Mouse (Mus musculus) neutrophil, adult 5-6 weeks (primary cell): Measurements from ENCODE around the gene Plcl2. TPM values are rescaled to one million over a fixed set of nuclear protein-coding genes. Genes with fewer than 3 reads are reported as not detected.
A peak's percentile ranks its signal among the peaks of the same experiment; 100 is the strongest.
"Not testable (repeated sequence)": the region's sequence is repeated elsewhere in the genome, so short reads cannot be mapped to it uniquely, and the experiment has no call there.

Source experiments
- ATAC-seq: fragments of 151-379, 151-347 bp; 2 replicates; pipeline ENCODE4 v1.8.0; 2017; ENCODE audit warnings: mild to moderate bottlenecking, moderate TSS enrichment; ENCODE audit not compliant: insufficient number of reproducible peaks, poor library complexity, low FRiP score, severe bottlenecking; ENCODE audit errors: extremely low read depth
- total RNA-seq: library from RNA; stranded (forward); fragments of 200-1000 nt; gene quantifications from 2 replicates; pipeline ENCODE4 v1.2.3, GENCODE M21; 2017

The Plcl2 gene
- total RNA-seq, 1 experiment from 2014 or later: 93.9 TPM

- no peak for ATAC-seq
These were observed 13.4 kb downstream of the Plcl2 start for GRCm38 (mm10) chr17:50522473-50523083.

GRCm38 (mm10) chr17:50524970-50525369 lies 15.8 kb downstream of the Plcl2 start:
- peak; percentile 14; the same call in 1 of the 2 replicates for ATAC-seq

GRCm38 (mm10) chr17:50525821-50526220 lies 16.6 kb downstream of the Plcl2 start:
- ATAC-seq: no peak

- ATAC-seq: peak; percentile 28; the same call in 1 of the 2 replicates
These were observed 20.9 kb downstream of the Plcl2 start for GRCm38 (mm10) chr17:50530089-50530488.

- ATAC-seq: not testable (repeated sequence)
These were observed 25.7 kb downstream of the Plcl2 start for GRCm38 (mm10) chr17:50534889-50535288.

GRCm38 (mm10) chr17:50536409-50537194 lies 27.4 kb downstream of the Plcl2 start:
- ATAC-seq: no peak

- no peak for ATAC-seq
These were observed 28.6 kb downstream of the Plcl2 start for GRCm38 (mm10) chr17:50537786-50538185.

- no peak for ATAC-seq
These were observed 35.7 kb downstream of the Plcl2 start for GRCm38 (mm10) chr17:50544860-50545259.

- no peak for ATAC-seq
These were observed 36.1 kb downstream of the Plcl2 start for GRCm38 (mm10) chr17:50545274-50545673.

GRCm38 (mm10) chr17:50552130-50552529 lies 42.9 kb downstream of the Plcl2 start:
- ATAC-seq: no peak

- ATAC-seq: no peak
These were observed 48.5 kb downstream of the Plcl2 start for GRCm38 (mm10) chr17:50557566-50558238.

GRCm38 (mm10) chr17:50558239-50558625 lies 49.0 kb downstream of the Plcl2 start:
- ATAC-seq: no peak

GRCm38 (mm10) chr17:50565376-50566123 lies 56.3 kb downstream of the Plcl2 start:
- no peak for ATAC-seq

GRCm38 (mm10) chr17:50568846-50569245 lies 59.6 kb downstream of the Plcl2 start:
- no peak for ATAC-seq

GRCm38 (mm10) chr17:50570228-50570627 lies 61.0 kb downstream of the Plcl2 start:
- ATAC-seq: peak; percentile 67

GRCm38 (mm10) chr17:50570681-50571398 lies 61.6 kb downstream of the Plcl2 start:
- peak; percentile 49 for ATAC-seq

- peak; percentile 60 for ATAC-seq
These were observed 65.0 kb downstream of the Plcl2 start for GRCm38 (mm10) chr17:50574161-50574560.

- ATAC-seq: no peak
These were observed 71.2 kb downstream of the Plcl2 start for GRCm38 (mm10) chr17:50580416-50580815.

- ATAC-seq: no peak
These were observed 77.6 kb downstream of the Plcl2 start for GRCm38 (mm10) chr17:50586834-50587233.
